8 mouse cellular contexts compared by ENCODE assay signal in the genomic region with DNA sequence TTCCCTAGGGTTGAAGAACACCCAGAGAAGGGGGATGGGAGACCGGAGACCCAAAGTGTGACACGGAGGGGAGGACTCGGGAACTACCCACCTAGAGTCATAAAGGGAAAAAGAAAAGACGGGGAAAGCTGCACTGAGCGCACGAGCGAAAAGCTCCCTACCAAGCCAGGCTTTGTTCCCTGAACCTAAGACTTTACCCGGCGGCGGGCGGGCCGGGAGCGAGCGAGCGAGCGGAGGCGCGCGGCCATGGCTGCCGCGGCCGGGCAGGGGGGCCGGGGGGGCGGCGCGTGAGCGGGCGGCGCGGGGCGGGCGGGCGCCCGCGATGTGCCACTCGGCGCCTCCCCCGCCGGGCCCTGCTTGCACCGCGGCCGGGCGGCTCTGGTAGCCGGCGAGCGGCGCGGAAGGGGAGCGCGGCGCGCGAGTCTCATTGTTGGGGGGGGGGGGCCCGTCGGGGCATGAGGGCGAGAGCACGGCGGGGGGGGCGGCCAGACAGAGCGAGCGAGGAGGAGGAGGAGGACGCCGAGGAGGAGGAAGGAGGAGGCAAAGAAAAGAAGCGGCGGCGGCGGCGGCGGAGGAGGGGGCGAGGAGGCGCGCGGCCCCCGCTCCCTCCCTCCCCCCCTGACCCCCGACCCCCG. TPM values are rescaled to one million over a fixed set of nuclear protein-coding genes. Genes with fewer than 3 reads are reported as not detected.
DNase-seq lines count a peak whose midpoint lies in the region; ATAC-seq and TF ChIP-seq lines count a peak whose summit lies in the region.

A gene (plus strand): TSS at position 522 of the 635 bp plus-strand sequence.

- DNase-seq in cerebellum, postnatal 10 days, result peak; percentile 88 to 92
- DNase-seq in gastrocnemius, postnatal 10 days, result peak; percentile 81
- DNase-seq in hindbrain, postnatal 0 days (ENCODE audit: low spot score), result peak; percentile 94
- DNase-seq in left cerebral cortex, postnatal 14 days (ENCODE audit: low spot score in 2 of 2), result peak; percentile 65 to 80
- DNase-seq in right cerebral cortex, postnatal 4 days, result peak; percentile 81

- H3K27me3 ChIP-seq in hindbrain, postnatal 0 days (ENCODE audit: insufficient read depth, low read length), result peaks cover 9% of the 10 kb centered on the region; the same call in 1 of the 2 replicates
- H3K27me3 ChIP-seq in megakaryocyte, embryonic 14.5 days (replicated peaks), result peaks cover 65% of the 10 kb centered on the region

- peak within 1 kb of the TSS; percentile 32 for H3K27ac ChIP-seq in hindbrain, postnatal 0 days

- H3K36me3 ChIP-seq in hindbrain, postnatal 0 days (ENCODE audit: insufficient read depth, low read length), result peaks cover 8% of the 10 kb centered on the region; the same call in 1 of the 2 replicates
- H3K36me3 ChIP-seq in megakaryocyte, embryonic 14.5 days (replicated peaks; ENCODE audit: low read length), result peaks cover 23% of the 10 kb centered on the region

- peak within 1 kb of the TSS; percentile 92 for H3K4me2 ChIP-seq in hindbrain, postnatal 0 days (ENCODE audit: low read depth, low read length)

- TF ChIP-seq CTCF in hindbrain, postnatal 0 days (IDR thresholded peaks at IDR 0.05; ENCODE audit: low read depth), result no peak

- peak within 1 kb of the TSS; percentile 62 for H3K9ac ChIP-seq in hindbrain, postnatal 0 days (replicated peaks; ENCODE audit: low read length)

- no peak for ATAC-seq in activated CD4-positive, CD25-positive, alpha-beta regulatory T cell, adult 4 months
- ATAC-seq in hindbrain, postnatal 0 days, result peak; percentile 78
- no peak; the same call in 1 of the 2 replicates for ATAC-seq in granulocyte monocyte progenitor cell, adult 5-6 weeks (replicated peaks; ENCODE audit: poor library complexity, severe bottlenecking)

- 1% methylated on average over 22 of the region's 76 CpGs for WGBS in hindbrain, postnatal 0 days

- intact Hi-C loops in left cerebral cortex, postnatal 14 days (cut with DNase I), result no loop called here

- no peaks in the 10 kb centered on the region for H3K9me3 ChIP-seq in hindbrain, postnatal 0 days (ENCODE audit: low read length)
- peaks cover 8% of the 10 kb centered on the region; the same call in 1 of the 2 replicates for H3K9me3 ChIP-seq in megakaryocyte, embryonic 14.5 days

- H3K4me1 ChIP-seq in hindbrain, postnatal 0 days (ENCODE audit: insufficient read depth, low read length), result peaks cover 15% of the 10 kb centered on the region; the same call in 1 of the 2 replicates
- peaks cover 67% of the 10 kb centered on the region for H3K4me1 ChIP-seq in megakaryocyte, embryonic 14.5 days

- peak within 1 kb of the TSS; percentile 87 for H3K4me3 ChIP-seq in hindbrain, postnatal 0 days (ENCODE audit: low read length)
- peak within 1 kb of the TSS; percentile 93 for H3K4me3 ChIP-seq in megakaryocyte, embryonic 14.5 days (replicated peaks)

RNA-seq across cellular contexts. Expression of the gene that starts here (rescaled TPM):
- polyA plus RNA-seq in activated CD4-positive, CD25-positive, alpha-beta regulatory T cell, adult 4 months (2017; shearing (Covaris generic)), result 10 to 100 TPM; 13.9 to 15.2 TPM
- 10 to 100 TPM; 32.2 to 32.4 TPM for total RNA-seq in gastrocnemius, postnatal 10 days (2021)
- 43.9 and 60.8 TPM in 2 replicates for total RNA-seq in hindbrain, postnatal 0 days (2014; rRNA removed)
- polyA plus RNA-seq in hindbrain, postnatal 0 days (2015; fragmentation: Nextera tagmentation; extraction: Ambion mirVana), result 1.5 and 1.7 TPM in 2 replicates
- total RNA-seq in left cerebral cortex, postnatal 14 days (2021), result 10 to 100 TPM; 79.8 to 80.1 TPM
- 8.6 TPM in 2 replicates for polyA plus RNA-seq in megakaryocyte, embryonic 14.5 days (2012; ENCODE audit: insufficient read depth, low replicate concordance)
- total RNA-seq in granulocyte monocyte progenitor cell, adult 5-6 weeks (2014; fragmentation: Nextera tagmentation), result 5.7 and 8.5 TPM in 2 replicates
- 4.9 and 6.5 TPM in 2 replicates for total RNA-seq in granulocyte monocyte progenitor cell, adult 5-6 weeks (2017)
